Mouse (Mus musculus) ES-E14 (cell line): ENCODE measurements around the gene Szt2.

ENCODE experiments used
- CHD2 ChIP-seq: IDR thresholded peaks from 2 replicates; pipeline ENCODE4 v1.6.1; 2014; ENCODE audit warnings: mild to moderate bottlenecking, low read depth, low read length, inconsistent platforms
- HCFC1 ChIP-seq: IDR thresholded peaks from 2 replicates; pipeline ENCODE4 v1.6.1; 2012; ENCODE audit warnings: low read length, inconsistent platforms, borderline replicate concordance; ENCODE audit not compliant: insufficient read depth

GRCm38 (mm10) chr4:118363985-118364384 lies 45.1 kb downstream of the Szt2 start:
- TF ChIP-seq HCFC1, result no peak
- TF ChIP-seq CHD2, result no peak
